Mouse (Mus musculus) activated CD4-positive, CD25-positive, alpha-beta regulatory T cell, adult 4 months (primary cell): ENCODE data around the gene Chmp6. TPM values are rescaled to one million over a fixed set of nuclear protein-coding genes. Genes with fewer than 3 reads are reported as not detected.
A peak's percentile ranks its signal among the peaks of the same experiment; 100 is the strongest.

Experiments used
- ATAC-seq: one replicate; pipeline ENCODE4 v1.8.0; 2017
- polyA plus RNA-seq, 2 experiments: library from polyadenylated mRNA; unstranded; fragments of 100-300 nt; shearing (Covaris generic); gene quantifications; one replicate each; pipeline ENCODE4 v1.2.1; 2017

The Chmp6 gene
- polyA plus RNA-seq = 10 to 100 TPM; 46.6 to 52.0 TPM

DNA sequence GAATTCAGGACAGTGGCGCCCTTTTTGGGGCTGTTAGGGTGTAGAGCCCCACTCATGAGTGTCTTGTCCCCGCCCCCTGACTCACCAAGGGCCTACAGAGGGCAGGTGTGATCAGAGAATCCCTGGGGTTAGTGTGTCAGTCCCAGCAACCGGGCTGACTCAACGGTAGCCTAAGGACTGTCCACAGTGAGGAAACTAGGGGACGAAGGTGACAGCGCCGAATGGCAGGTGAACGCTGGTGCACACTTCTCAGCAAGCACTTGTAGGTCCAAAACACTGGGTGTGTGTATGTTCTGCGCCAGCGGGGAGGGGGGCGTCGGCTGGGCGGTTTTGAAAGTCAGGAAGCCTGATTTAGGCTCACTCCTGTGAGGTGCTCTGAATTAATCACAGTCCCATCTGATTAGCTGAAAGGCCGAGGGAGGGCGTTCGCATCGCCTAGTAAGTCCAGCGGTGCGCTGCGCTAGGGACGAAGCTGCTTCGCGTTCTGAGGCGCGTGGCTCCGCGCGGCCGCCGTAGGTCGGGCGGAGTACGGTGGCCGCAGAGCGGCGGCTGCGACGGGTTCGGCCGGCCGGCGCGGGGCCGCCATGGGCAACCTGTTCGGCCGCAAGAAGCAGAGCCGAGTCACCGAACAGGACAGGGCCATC lies at the start of gene Chmp6:
Gene Chmp6 (plus strand): TSS at position 151 of the 644 bp plus-strand sequence.
- peak; percentile 52 for ATAC-seq

DNA sequence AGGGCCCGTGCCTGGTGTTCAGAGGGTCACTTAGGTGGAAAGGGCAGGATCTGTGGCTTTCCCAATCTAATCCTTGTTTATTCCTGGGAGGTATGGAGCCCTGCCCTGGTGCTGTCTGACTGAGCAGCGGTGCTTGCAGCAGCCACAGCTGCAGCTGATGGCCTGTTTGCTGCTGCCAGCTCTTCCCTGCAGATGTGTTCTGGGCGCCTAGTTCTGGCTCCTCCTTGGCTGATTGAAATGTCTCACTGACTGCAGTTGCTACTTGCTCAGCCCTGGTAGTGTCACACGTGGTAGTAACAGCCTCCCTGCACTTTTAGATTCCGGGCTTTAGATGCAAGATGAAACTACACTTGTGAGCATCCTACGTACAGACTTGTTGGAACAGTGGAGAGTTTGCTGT lies 46.4 kb upstream of the Chmp6 start:
- no peak for ATAC-seq

DNA sequence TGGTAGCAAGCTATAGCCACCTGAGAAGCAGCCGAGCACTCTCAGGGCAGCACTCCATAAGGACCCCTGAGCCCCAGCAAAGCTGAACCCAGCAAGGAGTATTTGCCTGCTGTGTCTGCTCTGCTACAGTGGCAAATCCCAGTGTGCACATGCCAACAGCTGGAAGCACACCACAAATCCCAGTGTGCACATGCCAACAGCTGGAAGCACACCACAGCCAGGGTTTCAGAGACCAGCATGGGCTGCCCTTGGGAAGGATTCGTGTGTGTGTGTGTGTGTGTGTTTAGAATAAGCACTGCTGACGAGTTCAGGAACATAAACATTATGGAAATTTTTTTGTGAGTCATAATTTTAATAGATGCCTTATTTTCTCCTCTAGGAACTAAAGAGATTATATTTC lies 45.1 kb upstream of the Chmp6 start:
- no peak for ATAC-seq

DNA sequence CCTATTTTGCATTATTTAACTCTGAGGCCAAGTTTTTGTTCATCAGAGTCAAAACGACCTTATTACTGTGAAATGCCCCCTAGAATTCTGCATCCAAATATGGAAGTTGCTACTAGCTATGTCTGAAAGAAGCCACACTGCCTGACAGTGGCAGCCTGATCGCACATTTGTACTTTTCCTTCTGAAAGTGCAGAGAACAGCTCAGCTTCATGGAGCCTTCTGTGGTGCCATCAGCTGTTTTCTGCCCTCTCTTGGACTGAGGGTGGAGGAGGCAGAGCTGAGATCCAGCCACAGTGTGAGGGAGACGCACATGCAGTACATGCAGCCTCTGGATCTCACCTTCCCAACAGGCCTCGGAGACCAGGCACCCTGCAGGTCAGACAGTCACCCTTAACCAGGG lies 44.7 kb upstream of the Chmp6 start:
- ATAC-seq = no peak

DNA sequence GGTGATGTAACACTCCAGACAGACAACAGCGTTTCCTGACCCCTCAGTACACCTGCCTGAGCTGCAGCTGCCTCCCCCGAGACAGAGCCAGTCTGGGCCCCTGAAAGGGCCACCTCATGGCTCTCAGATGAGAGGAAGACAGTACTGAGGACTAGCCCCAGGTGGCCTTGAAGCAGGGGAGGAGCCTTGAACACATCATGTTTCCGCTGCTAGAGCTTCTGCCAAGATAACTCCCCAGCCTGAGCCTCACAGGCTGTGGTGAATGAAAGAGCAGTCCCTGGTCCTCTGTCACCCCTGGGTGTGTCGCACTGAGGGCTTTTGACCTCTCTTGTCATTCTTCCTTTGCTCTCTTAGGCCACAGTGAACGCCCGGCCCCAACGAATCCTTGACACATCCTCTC lies 42.1 kb upstream of the Chmp6 start:
- no peak for ATAC-seq

DNA sequence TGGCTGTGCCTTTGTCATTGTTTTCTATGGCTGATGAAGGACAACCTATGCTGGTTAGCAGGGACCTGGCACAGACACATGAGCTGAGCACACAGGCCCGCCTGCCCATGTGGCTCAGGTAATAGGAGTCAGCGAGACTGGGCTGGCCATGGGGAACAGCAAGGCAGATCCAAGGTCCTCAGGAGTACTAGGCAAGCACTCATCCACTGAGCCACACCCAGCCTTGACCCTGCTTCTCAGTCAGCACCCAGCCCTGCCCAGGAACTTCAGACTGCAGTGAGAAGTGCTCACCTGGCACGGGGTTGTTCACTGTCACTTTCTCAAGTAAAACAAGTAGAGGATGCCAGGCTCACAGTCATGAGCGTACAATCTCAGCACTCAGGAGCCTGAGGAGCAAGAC lies 39.6 kb upstream of the Chmp6 start:
- ATAC-seq = no peak

DNA sequence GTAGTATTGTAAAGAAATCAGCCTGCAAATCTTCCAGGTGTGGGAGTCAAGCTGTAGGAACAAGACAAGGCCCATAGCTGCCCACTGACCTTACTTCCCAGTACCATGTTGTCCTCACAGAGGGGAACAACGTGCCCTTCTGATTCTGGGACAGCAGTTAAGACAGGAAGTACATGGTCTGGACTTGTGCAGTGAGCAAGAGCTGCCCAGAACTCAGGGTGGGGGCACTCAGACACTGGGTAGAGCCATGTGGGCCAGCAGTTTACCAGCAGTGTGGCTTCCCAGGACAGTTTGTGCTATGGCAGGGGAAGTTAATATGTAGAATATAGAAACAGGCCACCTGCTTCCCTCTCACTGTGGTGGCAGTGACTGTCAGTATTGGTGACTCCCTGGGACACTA lies 38.4 kb upstream of the Chmp6 start:
- no peak for ATAC-seq

DNA sequence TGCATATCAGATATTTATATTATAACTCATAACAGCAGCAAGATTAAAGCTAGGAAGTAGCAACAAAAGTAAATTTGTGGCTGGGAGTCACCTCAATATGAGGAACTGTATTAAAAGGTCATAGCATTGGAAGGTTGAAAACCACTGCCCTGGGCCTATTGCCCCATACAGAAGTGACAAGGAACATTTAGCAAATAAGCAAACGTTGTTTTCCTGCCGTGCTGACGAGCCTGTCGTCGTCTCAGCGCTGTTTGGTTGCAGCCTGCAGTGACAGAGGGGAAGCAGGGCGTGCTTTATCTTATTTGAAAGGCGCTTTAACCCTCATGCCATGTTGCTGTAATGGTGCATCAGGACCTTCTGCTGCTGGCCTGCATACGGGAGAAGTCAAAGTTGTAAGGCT lies 37.6 kb upstream of the Chmp6 start:
- ATAC-seq = no peak

DNA sequence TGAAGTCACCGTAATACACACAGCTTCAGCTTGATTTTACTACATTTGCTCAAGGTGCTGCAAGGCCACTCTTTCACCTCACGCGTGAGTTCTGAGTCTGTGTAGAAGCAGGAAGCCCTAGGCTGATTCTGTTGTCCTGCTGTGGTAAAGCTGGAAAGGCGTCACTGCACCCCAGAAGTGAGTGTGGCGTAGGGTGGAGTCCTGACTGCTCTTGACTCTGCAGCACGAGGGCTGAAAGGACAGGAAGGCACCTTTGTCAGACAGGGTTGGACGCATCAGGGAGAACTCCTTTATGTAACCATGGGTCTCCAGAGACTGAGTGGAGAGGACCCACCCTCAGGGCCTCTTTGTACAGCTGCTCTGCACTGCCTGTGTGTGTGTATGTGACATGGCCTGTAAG lies 36.1 kb upstream of the Chmp6 start:
- ATAC-seq = no peak

DNA sequence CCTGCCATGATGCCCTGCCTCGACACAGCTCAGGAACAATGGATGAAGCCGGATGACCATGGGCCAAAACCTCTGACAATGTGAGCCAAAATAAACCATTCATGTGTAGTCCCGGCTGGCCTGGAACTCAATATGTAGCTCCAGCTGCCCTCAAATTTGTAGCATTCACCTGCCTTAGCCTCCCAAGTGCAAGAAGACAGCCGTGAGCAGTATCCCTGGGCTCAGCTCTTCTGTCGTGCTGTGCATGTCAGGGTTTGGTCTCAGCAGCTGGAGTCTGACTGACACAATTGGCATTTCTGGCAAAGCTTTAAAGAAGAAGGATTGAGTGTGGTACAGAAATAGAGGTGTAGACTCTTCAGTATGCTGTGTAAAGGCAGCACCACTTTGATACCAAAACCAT lies 33.7 kb upstream of the Chmp6 start:
- ATAC-seq = no peak

DNA sequence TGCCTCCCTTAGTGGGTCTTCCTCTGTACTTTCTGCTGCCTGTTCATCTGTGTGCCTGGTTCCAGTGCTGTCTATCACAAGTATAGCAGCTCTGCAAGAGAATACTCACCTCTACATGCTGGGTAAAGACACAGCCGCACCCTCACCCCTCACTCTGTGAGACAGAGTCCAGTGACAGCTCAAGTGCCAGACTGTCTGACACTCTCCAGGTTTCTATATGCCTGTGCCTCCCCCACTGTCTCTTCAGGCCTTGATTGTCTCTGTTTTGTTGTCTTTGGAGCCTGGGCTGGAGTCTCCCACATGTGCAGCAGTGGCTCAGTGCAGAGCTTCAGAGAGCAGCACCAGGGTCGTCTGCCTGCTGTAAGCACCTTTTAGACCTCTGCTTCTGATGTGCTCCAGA lies 29.6 kb upstream of the Chmp6 start:
- ATAC-seq = no peak

DNA sequence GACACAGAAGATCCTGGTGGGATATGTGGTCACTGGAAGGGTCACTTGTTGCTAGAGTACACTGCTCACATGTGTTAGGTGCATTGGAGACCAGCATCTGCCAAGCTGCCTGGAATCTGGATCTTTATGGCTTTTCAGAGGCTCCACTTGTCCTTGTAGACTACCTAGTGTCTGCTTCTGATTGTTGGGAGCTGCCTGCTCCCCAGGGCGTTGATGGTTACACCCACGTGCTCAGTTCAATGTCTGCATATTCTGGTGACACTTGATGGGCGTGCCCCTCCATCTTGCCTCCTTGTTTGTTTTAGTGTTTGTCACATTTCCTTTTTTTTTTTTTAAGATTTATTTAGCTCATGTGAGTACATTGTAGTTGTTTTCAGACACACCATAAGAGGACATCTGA lies 23.3 kb upstream of the Chmp6 start:
- ATAC-seq = no peak

DNA sequence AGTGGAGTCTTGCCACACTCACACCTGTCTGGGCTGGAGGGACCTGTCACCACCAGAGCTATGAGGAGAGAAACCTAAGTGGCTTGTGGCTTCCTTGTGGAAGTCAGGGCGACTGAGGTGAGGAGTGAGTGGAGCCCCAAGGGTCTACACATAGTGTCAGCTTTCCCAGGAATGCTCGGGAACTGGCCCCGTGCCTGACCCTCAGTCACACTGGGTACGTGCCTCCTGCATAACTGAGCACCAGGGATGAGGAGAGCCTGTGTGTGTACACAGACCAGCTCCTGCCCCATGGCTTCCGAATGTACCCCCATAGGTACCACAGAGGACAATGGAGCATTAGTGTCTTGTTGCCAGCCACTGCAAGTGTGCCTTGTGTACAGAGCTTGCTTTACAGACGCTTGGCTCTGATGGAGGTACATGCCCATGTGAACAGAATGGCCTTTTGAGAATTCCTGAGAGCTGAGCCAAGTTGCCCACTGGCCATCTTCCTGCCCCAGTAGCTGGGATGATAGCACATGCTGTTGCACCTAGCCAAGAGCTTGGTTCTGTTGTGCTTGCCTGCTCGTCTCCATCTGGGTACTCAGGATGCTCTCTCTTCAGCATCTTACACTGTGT lies 21.5 kb upstream of the Chmp6 start:
- no peak for ATAC-seq

DNA sequence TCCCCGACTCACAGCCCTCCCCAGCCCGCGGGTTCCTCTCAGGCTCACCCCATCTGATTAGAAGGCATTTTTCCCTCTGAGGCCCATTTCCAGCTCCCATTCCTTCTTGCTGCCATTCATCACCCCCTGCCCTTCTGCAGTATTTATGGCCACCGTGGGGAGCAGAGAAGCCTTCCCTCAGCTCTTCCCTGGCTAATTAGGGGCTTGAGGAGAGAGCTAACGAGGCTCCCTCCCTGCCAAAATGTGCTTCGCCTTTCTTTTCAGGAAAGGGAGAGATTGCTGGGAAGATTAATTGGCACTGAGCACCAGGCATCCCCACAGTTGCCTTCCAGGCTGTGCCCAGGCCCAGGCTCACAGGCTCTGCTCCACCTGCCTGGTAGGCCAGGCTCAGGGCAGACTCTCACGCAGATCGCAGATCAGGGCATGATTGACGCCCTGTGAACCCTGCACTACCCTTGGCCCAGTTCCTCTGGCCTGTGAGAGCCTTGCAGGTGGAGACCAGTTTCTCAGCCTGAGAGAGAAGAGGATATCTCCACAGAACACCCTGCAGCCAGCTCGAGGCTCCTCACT lies 19.5 kb upstream of the Chmp6 start:
- ATAC-seq = no peak

DNA sequence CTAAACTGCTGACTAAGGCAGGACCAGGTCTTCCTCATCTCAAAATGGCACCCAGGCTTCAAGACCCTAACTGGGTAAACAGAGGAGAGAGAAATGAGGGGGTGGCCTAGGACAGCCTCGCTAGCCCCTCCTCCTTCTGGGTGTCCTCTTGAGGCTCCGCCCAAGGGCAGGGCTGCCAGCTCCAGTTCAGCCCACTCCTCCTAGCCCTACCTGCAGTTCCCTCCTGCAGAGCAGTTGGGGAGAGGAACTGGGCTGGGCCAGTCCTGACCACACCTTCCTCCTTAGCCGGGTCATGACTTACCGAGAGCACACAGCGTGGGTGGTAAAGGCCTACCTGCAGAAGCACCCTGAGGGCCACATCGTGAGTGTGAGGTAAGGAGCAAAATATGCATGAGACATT lies 18.6 kb upstream of the Chmp6 start:
- no peak for ATAC-seq

DNA sequence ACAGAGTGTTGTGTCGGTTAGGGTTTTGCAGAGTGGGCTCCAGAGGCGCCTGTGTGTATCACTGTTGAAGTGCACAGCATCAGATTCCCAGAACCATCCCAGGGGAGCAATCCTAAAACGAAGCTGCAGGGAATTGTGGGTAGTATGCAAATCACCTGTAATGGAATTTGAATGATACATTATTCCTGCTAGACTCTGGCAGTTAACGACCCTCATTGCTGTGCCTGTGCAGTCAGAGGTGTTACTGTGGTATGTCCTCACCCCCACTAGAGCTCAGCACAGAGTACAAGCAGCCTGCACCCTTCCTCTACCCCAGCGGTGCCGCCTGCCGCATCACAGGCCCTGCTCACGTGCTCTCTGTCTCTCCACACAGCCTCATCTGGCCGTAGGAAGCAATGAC lies 16.2 kb upstream of the Chmp6 start:
- no peak for ATAC-seq

DNA sequence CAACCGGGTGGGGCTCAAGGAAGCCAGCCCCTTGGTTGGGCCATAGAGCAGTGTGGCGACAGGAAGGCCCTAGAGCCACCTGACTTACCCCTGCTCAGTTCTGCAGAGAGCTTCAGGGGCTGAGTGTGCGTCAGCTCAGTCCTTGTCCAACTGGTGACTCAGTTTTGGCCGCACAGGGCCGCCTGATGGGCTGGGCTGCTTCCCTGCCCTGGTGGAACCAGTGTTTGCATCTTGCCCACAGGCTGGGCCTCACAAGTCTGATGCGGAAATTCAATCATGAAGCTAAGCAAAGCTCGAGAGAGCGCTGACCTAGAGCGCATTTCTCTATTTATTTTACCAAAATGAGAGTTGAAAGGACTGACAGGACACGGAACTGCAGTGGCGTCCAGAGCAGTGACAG lies 14.3 kb upstream of the Chmp6 start:
- no peak for ATAC-seq

DNA sequence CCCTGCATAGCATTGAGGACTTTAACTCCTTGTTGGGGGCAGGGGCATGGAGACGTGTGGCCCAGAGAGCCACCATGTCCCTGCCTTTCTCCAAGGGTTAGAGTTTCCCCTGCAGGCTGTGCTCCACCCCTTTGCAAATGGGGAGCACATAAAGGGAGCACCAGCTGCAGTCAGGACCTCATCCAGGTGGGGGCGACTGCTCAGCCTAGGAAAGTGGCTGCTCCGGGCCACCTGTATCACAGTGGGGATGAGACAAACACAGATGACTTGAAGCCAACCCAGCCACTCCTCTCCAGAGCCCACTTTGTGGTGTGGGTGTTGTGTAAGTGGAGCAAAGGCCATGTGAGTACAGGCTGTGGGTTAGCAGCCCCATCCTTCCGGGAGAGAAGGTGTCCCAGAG lies 12.1 kb upstream of the Chmp6 start:
- no peak for ATAC-seq

DNA sequence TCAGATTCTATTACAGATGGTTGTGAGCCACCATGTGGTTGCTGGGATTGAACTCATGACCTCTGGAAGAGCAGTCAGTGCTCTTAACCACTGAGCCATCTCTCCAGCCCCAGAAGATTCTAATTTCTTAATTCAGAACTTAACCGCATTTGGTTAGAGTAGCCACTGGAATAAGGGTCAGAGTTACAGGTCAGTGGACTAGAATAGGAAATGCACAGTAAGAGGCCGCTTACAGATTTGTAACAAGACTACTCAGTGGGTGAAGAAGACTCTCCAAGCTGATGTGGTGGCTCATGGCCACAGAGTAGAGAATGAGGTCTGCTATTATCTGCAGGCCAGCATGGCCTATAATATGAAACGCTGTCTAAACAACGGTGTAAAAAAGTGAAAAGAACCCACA lies 10.3 kb upstream of the Chmp6 start:
- ATAC-seq = no peak

DNA sequence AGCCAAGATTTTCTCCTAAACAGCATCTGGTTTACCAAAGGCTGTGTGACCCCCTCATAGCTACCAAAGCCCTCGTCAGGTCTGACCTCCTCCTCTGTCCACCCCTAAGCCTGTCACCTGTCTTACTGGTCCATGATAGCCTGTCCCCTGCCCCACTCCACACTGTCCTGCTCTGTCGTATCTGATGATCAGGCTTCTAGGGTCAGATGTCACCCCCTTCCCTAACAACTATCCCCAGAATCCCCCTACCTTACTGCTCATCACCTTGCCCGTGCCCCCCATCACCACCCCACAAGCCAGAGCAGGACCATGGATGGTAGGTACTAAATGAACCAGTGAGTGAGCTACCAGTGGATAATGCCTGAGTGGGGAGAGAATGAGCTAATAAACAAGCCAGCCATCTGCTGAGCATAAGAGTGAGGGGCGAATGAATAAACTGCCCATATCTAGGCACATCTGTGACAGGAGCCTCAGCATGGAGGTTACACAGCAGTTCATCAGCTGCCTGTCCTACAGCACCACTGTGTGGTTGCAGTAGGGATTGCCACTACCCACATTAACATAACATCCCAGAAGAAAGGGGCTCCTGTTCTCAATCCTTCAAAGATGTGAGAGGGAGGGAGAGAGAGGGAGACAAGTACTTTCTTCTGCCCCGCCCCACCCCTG lies 8.5 kb upstream of the Chmp6 start:
- peak; percentile 36 for ATAC-seq

DNA sequence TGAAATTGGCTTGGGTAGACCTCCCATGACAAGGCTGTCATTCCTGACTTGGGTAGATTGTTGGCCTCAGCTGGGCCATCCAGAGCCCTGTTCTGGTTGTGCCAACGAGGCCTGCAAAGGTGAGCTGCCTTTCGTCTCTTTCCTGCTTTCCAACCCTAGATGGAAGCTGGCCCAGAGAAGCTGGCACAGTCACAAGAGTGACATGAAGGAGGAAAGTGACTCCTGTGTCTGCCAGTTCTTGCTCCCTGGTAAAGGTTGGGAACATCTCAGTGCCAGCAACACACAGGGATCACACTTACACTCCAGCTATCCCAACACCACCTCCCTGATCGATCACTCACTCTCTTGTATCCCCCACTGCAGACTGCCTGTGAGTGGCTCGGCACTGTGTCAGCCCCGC lies 7.4 kb upstream of the Chmp6 start:
- no peak for ATAC-seq

DNA sequence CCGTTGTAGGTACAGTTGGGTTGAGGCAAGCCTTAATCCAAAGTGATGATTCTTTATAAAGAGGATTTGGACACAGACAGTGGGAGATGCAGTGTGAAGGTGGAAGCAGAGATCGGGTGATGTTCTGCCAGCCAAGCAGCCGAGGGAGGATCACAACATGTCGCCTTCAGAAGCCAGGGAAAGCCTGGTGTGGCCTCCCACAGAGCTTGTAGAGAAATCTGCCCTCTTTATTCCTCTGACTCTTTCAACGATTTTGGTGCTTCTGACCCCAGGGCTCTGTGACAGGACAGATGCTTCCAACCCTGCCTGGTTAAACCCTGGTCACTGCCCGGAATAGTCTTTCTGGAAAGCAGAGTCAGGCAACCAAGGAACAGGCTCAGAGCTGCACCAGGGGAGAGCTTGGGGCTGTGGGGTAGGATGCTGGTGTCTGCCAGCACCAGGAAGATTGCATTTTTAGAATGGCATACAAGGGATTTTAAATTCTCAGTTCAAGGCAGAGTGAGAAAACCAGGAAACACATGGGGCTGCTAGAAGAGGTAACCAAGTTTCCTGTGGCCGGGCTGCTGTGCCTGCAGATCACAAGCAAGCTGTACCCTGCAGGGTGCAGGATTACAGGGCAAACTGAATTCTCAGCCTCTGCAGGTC lies 6.1 kb upstream of the Chmp6 start:
- ATAC-seq = no peak

DNA sequence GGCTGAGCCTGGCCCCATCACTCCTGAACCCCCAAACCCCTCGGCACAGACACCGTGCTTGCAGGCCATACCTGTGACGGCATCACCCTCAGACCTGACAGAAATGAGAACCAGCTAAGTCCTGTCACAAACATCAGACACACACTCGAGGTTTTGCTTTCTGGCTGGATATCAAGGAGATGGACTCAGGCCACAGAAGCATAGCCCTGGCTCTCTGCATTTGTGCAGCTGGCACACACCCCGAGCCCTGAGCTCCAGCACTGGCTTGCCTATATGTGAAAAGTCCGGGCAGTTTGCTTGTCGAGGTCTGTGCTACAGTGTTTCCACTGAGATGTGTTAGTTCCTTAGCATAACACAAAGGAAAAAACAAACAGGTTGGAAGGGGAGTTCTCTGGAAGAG lies 5.5 kb upstream of the Chmp6 start:
- no peak for ATAC-seq

DNA sequence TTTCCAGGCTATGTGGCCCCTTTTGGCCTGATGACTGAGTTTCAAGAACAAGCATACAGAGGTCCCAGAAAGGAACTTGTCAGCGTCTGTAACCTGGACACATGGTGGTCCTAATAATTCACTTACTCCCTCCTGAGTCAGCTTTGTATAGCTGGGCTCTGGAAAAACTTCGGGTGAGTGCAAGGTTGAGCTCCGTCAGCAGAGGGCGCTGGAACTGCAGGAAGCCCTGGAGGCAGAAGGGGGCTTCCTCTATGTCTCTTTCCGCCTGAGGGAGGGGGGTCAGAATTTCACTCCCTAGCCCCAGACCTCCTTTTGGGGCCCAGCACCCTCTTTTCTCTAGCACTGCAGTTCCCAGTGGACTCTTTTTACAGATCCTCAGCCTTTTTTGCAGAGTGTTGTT lies 3.8 kb upstream of the Chmp6 start:
- ATAC-seq = no peak
